Mouse (Mus musculus) ES-E14 (cell line): ENCODE data around the gene Cntn3.

Source experiments
- HCFC1 ChIP-seq: IDR thresholded peaks from 2 replicates; pipeline ENCODE4 v1.6.1; 2012; ENCODE audit warnings: low read length, inconsistent platforms, borderline replicate concordance; ENCODE audit not compliant: insufficient read depth
- ZC3H11A ChIP-seq: IDR thresholded peaks from 2 replicates; pipeline ENCODE4 v1.6.1; 2012; ENCODE audit warnings: low read depth, mild to moderate bottlenecking, inconsistent platforms, low read length, borderline replicate concordance
- ZNF384 ChIP-seq: IDR thresholded peaks from 2 replicates; pipeline ENCODE4 v1.6.1; 2012; ENCODE audit warnings: low read depth, low read length, inconsistent platforms

GRCm38 (mm10) chr6:102427549-102427948 is 145.4 kb downstream of the Cntn3 start:
- no peak for TF ChIP-seq ZNF384
- TF ChIP-seq ZC3H11A, result no peak
- TF ChIP-seq HCFC1, result no peak
